Mouse (Mus musculus) liver, adult 2 months (tissue): Measurements from ENCODE around the gene Gm45785. TPM values are rescaled to one million over a fixed set of nuclear protein-coding genes. Genes with fewer than 3 reads are reported as not detected.
A peak's percentile ranks its signal among the peaks of the same experiment; 100 is the strongest.

Experiments used
- DNase-seq: peaks from one replicate; pipeline ENCODE4 v3.0.0-alpha.2; 2011; ENCODE audit warnings: low read depth, low spot score; ENCODE audit errors: extremely low read depth
- H3K27ac ChIP-seq: fragments of 200-500 bp; replicated peaks from 2 replicates; pipeline ENCODE4 v1.5.1; 2012; ENCODE audit warnings: low read depth, mild to moderate bottlenecking, control low read depth, inconsistent platforms, low read length; ENCODE audit not compliant: insufficient read depth
- H3K27me3 ChIP-seq: fragments of 200-500 bp; 2 replicates; pipeline ENCODE4 v1.6.1; 2012; ENCODE audit warnings: mild to moderate bottlenecking, moderate library complexity, low read length, inconsistent platforms; ENCODE audit not compliant: control insufficient read depth, insufficient read depth
- H3K36me3 ChIP-seq: fragments of 200-500 bp; 2 replicates; pipeline ENCODE4 v1.6.1; 2012; ENCODE audit warnings: low read length, inconsistent platforms; ENCODE audit not compliant: control insufficient read depth, insufficient read depth
- H3K4me1 ChIP-seq: fragments of 200-500 bp; 2 replicates; pipeline ENCODE4 v1.6.1; 2011; ENCODE audit warnings: low read length; ENCODE audit not compliant: control insufficient read depth, insufficient read depth
- H3K4me3 ChIP-seq: fragments of 200-500 bp; 2 replicates; pipeline ENCODE4 v1.5.1; 2011; ENCODE audit warnings: low read depth, mild to moderate bottlenecking, control low read depth, low read length, moderate library complexity; ENCODE audit not compliant: insufficient read depth
- H3K79me2 ChIP-seq: fragments of 200-500 bp; 2 replicates; pipeline ENCODE4 v1.6.1; 2012; ENCODE audit warnings: inconsistent platforms, mild to moderate bottlenecking, low read length, moderate library complexity; ENCODE audit not compliant: control insufficient read depth, insufficient read depth
- H3K9ac ChIP-seq: fragments of 200-500 bp; 2 replicates; pipeline ENCODE4 v1.6.1; 2012; ENCODE audit warnings: low read depth, mild to moderate bottlenecking, control low read depth, inconsistent platforms, low read length
- CTCF ChIP-seq: fragments of 200-500 bp; IDR thresholded peaks from 2 replicates; pipeline ENCODE4 v1.5.1; 2011; ENCODE audit warnings: low read depth, low read length, control low read depth
- POLR2A ChIP-seq: fragments of 200-500 bp; IDR thresholded peaks from 2 replicates; pipeline ENCODE4 v1.6.1; 2011; ENCODE audit warnings: low read length, control low read depth; ENCODE audit not compliant: insufficient read depth; ENCODE audit errors: extremely low read depth
- WGBS: fragments of 180-500 bp; shearing (Covaris S2); methylation state at CpG from one replicate; pipeline ENCODE4 v1.1.7; 2018; 5-methylcytosine and 5-hydroxymethylcytosine counted together
- polyA plus RNA-seq: library from polyadenylated mRNA; depleted of rRNA; stranded (reverse); fragments of >200 nt; gene quantifications from 2 replicates; pipeline ENCODE4 v1.2.3, GENCODE M21; 2012; rRNA removed
- total RNA-seq: library from RNA; depleted of rRNA; stranded (reverse); fragments of >200 nt; gene quantifications from 2 replicates; pipeline ENCODE4 v1.2.3, GENCODE M21; 2014; rRNA removed

The Gm45785 gene
- total RNA-seq (0.60 and 1.4 TPM in 2 replicates), polyA plus RNA-seq (not detected in 2 replicates)

GRCm38 (mm10) chr7:140855860-140856784 is at the start of gene Gm45785:
Gene Gm45785 (minus strand): TSS chr7:140856331.
- under 1% methylated on average over 51 of the region's 51 CpGs for WGBS

GRCm38 (mm10) chr7:140905642-140906081 is 49.5 kb upstream of the Gm45785 start:
- H3K4me3 ChIP-seq: peak overlapping the region; percentile 91
- peaks cover 4% of the 10 kb centered on the region; the same call in 1 of the 2 replicates for H3K36me3 ChIP-seq
- peak overlapping the region; percentile 95 for H3K27ac ChIP-seq
- no peaks in the 10 kb centered on the region for H3K27me3 ChIP-seq
- H3K9ac ChIP-seq: peak overlapping the region; percentile 98
- WGBS: 26% methylated on average over 2 of the region's 2 CpGs
- peaks cover 5% of the 10 kb centered on the region; the same call in 1 of the 2 replicates for H3K79me2 ChIP-seq
- peaks cover 19% of the 10 kb centered on the region for H3K4me1 ChIP-seq
- DNase-seq: peak; percentile 95
- TF ChIP-seq CTCF (no peak), POLR2A (no peak)

More at GRCm38 (mm10) chr7:140855860-140856784, at the start of gene Gm45785:
- Histone ChIP-seq H3K9ac (peak within 1 kb of the TSS; percentile 91), H3K4me1 (peaks cover 43% of the 10 kb centered on the region), H3K4me3 (peak within 1 kb of the TSS; percentile 92), H3K36me3 (peaks cover 8% of the 10 kb centered on the region; the same call in 1 of the 2 replicates), H3K79me2 (peaks cover 30% of the 10 kb centered on the region), H3K27ac (peak within 1 kb of the TSS; percentile 97), H3K27me3 (no peaks in the 10 kb centered on the region)
- no peak for TF ChIP-seq CTCF
- peak; percentile 57 for TF ChIP-seq POLR2A
- peak; percentile 98 for DNase-seq

GRCm38 (mm10) chr7:140903212-140903611 is 47.1 kb upstream of the Gm45785 start:
- peak; percentile 88 for DNase-seq
- TF ChIP-seq POLR2A (no peak), CTCF (peak; percentile 81)
- Histone ChIP-seq H3K4me3 (no peak overlapping the region), H3K9ac (no peak overlapping the region), H3K36me3 (peaks cover 2% of the 10 kb centered on the region; the same call in 1 of the 2 replicates), H3K79me2 (peaks cover 5% of the 10 kb centered on the region; the same call in 1 of the 2 replicates), H3K27ac (peak overlapping the region; percentile 57; the same call in 1 of the 2 replicates), H3K4me1 (peaks cover 10% of the 10 kb centered on the region), H3K27me3 (no peaks in the 10 kb centered on the region)
- WGBS: 21% methylated on average over 13 of the region's 13 CpGs

DNA sequence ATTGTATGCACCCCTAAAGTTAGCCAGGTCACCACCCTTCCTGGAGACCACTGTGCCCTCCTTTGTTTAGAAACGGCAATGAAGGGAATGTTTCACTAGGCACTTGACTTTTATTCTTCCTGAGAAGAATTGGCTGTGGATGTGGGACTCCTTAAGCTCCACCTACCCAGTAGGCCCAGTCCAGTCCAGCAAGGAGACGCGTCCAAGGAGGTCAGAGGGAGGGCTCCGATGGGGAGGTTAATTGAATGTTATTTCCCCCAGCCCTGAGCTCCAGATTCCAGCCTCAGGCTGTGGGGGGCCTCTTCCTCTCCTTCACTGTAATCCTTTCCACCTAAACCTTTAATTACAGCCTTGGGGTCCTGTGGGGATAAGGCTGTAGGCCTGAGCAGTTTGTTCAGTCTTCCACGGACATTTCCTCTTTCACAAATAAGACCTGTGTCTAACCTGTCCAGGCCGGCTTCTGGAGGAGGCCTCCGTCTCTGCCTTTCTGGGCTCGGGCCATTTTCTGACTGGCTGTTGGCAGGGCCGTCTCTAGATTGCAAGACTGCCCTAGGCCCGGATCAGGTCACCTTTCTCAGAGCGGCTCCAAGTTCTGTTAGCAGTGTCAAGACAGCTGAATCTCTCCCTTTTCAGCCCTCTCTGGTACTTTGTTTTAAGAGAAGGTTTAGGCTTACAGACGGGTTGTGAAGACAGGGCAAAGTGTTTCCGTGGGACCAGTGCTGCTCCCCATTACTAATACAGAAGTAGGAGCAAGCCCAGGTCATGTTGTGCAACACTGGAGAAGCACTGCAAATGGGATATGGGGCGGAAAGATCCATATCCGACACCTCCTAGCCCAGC is 46.1 kb upstream of the Gm45785 start:
- Histone ChIP-seq H3K79me2 (peaks cover 5% of the 10 kb centered on the region; the same call in 1 of the 2 replicates), H3K36me3 (peaks cover 3% of the 10 kb centered on the region; the same call in 1 of the 2 replicates), H3K27me3 (no peaks in the 10 kb centered on the region), H3K9ac (peak overlapping the region; percentile 20; the same call in 1 of the 2 replicates), H3K4me3 (no peak overlapping the region), H3K4me1 (peaks cover 10% of the 10 kb centered on the region), H3K27ac (peak overlapping the region; percentile 57)
- no peak for TF ChIP-seq CTCF
- TF ChIP-seq POLR2A: no peak
- peak; percentile 77 for DNase-seq
- WGBS: 41% methylated on average over 15 of the region's 15 CpGs

DNA sequence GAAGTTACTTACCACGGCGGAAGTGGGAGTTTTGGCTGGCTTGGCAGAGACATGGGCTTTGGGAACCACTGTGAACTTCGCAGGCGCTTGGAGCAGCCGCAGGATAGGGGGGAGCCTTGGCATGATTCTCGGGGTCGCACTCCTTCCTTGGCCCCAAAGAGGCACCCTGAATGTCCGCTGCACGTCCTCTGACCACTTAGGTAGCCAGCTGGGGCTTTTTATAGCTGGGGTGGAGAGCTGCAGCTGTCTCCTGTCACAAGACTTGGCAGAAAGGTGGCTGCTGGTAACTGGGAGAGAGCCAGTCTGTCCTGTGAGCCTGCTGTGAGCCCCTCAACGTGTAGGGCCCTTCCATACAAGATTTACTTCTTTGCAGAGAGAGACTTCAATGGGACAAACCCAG is 44.1 kb upstream of the Gm45785 start, which contains the start of gene Cox8b:
Gene Cox8b (minus strand): TSS at position 227 of the 400 bp plus-strand sequence.
- Histone ChIP-seq H3K79me2 (no peaks in the 10 kb centered on the region), H3K4me3 (no peak within 1 kb of the TSS), H3K9ac (no peak within 1 kb of the TSS), H3K4me1 (peaks cover 10% of the 10 kb centered on the region), H3K27ac (no peak within 1 kb of the TSS), H3K27me3 (no peaks in the 10 kb centered on the region), H3K36me3 (peaks cover 9% of the 10 kb centered on the region; the same call in 1 of the 2 replicates)
- DNase-seq: no peak
- 76% methylated on average over 10 of the region's 10 CpGs for WGBS
- TF ChIP-seq CTCF (no peak), POLR2A (no peak)
